Mouse (Mus musculus) ovary, postnatal 14 days (tissue): ENCODE results near the gene Padi3.

ENCODE experiments used
- DNase-seq: peaks from one replicate; pipeline ENCODE4 v3.0.0; 2022; ENCODE audit warnings: low spot score

Gene Padi3

DNA sequence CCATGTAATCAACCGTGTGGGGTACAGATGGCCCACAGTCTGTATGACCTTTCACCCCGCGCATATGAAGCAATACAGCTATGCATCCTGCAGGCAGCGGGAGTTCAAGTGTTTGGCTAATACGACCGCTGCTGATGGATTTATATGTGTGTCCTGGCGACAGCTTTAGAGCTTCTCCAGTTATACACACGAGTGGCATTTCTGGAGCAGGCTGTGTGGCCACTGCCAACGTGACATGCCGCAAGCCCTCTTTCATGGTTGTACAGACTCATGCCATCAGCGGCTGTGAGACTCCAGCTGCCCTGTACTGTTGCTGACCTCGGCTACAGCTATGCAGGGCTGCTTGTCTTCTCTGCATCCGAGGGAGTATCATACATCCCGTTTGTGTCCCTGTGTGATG is 29.9 kb downstream of the Padi3 start:
- DNase-seq: no peak

DNA sequence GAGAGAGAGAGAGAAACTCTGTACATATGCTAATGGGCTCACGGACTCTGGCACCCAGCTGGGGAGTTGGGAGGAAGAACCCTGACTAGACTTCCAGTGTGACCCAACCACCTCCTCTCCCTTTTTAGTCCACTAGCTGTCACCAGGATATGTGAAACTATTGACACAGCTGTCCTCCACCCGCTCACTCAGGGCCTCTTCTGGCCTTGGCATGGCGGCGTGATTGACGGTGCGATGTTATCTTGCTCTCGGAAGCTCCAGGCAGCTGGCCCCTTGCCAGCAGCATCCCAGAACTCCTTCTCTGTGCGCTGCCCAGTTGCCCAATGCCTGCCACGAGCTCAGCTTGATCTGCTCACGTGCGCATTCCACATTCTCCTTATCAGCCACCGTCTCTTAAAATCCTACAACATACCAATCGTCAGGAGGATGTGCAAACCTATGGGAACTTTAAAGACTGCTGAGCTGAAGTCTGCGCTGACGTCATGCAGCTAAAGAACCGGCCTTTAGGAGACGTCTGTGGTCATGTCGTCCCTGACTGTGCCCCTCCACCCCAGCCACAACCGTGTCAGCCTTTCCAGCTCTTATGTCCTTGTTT is 30.5 kb downstream of the Padi3 start:
- DNase-seq: no peak

DNA sequence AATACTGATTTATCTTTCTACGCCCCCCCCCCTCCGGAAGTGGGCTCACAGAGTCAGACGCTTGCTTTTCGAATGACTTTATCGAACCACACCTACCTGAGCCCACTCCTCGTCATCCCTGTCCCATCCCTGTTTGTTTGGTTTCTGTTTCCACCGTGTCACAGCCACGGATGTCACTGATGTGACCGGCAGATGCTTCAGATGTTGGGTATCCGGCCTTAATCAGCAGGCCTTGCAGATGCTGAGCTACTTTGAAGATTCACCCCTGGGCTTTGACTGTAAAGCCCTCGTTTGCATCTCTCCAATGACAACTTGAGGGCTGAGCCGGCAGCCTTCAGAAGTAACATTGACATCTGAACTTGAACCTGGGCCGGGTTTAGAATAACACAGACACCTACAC is 33.8 kb downstream of the Padi3 start:
- no peak for DNase-seq

DNA sequence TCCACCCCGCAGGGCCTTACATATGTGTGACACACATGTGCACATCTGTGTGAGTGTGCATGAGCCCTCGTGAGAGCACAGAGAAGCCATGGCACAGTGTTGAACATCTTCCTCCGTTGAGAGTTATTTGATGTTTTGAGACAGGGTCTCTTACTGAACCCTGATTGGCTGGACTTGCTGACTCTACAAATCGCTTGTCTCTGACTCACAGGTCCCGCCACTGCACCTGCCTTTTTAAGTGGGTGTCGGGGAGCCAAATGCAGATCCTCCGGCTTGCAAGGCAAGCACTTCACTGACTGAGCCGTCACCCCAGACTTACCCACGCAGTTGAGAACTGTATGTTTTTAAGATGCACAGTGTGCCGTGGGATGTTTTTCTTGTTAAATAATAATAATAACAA is 34.6 kb downstream of the Padi3 start:
- no peak for DNase-seq

DNA sequence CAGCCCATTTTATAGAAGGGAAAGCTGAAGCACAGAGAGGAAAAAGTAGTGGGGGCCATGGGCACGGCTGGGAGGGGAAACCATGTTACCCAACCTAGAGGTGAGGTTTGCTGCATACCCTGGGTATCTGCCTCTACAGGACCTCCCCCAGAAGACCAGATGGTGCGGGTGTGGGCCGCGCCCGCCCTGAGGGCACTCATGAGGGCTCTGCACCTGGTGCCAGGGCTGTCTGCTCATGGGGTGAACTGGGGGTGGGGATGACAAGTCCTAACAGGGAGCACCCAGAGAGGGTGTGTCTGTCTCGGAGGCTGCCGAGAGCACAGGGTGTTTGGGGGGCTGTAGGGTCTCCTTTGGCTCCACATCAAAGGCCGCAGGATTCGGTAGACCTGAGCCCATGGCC is 35.6 kb downstream of the Padi3 start:
- DNase-seq: no peak

DNA sequence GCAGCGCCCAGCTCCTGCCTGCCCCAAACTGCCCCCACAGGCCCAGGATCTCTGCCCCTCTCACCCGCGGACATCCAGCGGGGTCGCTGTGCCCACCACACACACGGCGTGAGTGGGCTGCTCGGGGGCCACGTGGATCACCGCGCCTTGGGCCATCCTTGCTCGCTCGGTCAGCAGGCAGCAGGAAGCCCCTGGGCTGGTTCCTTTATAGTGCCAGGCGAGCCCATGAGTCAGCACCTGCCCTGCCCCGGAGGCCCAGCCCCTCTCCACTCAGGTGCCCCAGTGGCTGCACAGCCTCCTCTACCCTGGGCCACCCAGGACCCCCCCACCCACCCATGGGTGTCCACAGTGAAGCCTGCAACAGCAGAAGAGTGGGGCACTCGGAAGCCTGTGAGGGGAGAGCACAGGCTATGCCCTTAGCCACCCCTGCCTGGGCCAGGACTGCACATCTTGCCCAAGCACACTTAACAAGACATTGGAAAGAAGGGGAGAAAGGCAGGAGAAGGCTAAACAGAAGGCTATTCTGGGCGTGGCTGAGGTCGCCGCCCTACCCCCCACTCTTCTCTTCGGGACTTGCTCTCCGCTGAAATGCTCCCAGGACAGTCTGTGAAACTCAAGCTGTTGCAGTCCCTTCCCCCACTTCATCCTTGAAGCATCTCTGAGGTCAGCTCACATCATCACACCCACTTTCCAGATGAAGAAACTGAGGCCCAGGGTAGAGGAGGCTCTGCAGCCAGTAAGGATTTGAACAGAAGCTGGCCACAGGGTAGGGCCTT is 36.2 kb downstream of the Padi3 start, which contains the start of gene Padi4:
Gene Padi4, minus strand, starts transcription at position 212 of the 776 bp plus-strand sequence.
- no peak for DNase-seq

DNA sequence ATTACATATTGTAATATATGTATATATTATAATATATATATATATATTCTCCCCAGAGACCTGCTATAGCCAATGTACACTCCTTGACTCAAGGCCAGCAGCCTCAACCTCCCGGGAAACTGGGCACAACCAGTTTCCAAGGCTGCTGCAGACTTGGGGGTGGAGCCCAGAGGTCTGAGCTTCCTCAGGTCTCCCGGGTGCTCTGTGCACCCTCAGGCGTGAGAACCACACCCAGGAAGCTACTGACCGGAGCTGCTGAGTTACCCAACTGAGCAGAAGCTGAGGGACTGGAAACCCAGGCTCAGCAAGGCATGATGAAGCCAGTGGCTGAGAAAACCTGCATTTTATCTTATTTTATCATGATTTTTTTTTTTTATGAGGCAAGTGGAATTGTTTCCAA is 39.4 kb downstream of the Padi3 start:
- DNase-seq: no peak

DNA sequence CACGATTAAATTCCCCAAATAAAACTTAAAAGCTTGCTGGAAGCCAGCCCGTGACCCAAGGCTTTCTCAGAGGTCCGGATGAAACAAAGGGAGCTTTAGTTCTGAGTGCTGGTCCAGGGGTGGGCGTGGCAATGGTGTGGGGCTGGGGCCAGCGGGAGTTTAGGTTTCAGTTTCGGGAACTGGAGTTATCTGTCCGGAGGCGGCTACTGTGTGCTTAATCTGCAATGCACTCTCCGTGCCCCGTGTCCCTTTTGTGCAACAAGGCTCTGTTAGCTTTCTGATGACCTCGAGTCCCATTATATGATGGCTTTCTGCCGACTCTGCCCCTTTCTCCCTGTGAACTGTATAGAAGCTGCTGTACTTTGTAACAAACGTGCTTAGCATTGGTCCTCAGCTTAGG is 40.0 kb downstream of the Padi3 start:
- no peak for DNase-seq

DNA sequence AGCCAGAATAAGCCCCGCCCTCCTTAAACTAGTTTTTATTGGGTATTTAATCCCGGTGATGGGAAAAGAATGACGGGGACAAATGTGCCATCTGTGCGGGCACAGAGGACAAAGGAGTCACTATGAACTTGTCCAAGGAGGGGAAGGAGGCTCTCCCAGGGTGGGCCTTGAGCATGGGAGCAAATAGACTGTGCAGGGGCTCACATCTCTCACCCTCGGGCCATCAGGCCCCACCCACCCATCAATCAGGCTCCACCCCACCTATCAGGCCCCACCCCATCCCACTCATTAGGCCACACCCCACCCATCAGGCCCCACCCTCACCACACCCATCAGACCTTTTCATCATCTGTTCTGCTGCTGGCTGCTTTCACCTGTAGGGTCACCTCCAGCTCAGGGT is 41.5 kb downstream of the Padi3 start:
- DNase-seq: no peak

DNA sequence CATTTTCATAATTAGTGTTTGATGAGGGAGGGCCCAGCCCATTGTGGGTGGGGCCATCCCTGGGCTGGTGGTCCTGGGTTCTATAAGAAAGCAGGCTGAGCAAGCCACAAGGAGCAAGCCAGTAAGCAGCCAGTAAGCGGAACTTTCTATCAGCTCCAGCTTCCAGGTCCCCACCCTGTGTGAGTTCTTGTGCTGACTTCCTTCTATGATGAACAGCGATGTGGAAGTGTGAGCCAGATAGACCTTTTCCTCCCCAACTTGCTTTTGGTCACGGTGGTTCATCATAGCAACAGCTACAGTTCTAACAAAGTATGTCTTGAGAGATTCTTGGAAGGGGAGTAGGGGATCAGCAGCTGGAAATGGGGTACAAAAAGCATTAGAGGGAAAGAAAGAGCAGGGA is 44.5 kb downstream of the Padi3 start:
- DNase-seq: no peak

DNA sequence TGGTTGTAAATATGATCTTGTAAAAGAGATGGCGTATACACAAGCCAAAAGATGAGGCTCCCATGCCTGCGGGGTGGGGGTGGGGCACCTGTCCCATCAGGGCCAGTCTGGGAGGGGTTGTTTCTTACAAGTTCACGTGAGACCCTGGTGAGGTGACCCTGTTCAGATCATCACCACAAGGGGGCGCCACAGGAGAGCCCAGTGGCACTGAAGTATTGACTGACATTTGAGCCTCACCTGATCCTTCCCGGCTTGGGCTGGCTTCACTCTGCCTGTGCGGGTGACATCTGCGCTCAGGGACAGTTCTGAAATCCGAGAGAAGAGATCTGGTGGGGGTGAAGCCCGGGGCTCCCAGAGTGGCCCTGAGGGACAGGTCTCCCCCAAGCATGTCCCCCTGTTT is 47.3 kb downstream of the Padi3 start:
- DNase-seq: peak; percentile 45

DNA sequence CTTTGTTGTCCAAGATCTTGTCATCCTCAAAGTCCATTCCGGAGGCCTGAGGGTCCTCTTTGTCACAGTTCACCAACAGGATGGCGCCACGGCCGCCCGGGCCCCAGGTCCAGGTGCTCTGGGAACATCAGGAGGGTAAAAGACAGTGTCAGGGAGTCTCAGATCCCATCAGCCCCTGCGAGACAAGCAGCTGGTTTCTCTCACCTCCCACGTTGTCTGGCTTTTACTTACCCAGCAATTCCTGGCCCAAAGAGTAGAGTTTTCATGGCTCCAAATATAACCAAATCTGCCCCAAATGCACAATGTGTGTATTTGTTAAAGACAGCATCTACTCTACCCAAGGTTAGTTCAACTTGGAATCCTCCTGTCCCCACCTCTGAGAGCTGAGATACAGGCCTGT is 48.8 kb downstream of the Padi3 start:
- no peak for DNase-seq

DNA sequence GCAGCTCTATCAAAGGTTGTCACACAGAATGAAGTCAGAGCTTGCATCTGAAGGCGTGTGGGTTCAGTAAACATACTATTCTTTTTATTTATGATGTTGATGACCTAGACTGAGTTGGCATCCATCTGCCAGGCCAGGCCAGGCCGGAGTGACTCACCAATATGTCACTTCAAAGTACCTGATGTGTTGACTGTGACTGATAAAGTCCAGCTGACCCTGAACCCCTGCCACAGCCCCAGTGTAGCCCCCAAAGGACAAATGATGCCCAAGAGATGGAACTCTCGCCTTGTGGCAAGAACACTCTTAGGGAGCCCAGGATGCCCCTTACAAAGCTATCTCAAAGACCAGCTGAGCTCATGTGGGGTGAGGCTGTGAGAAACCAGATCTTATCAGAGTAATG is 54.6 kb downstream of the Padi3 start:
- DNase-seq: no peak

DNA sequence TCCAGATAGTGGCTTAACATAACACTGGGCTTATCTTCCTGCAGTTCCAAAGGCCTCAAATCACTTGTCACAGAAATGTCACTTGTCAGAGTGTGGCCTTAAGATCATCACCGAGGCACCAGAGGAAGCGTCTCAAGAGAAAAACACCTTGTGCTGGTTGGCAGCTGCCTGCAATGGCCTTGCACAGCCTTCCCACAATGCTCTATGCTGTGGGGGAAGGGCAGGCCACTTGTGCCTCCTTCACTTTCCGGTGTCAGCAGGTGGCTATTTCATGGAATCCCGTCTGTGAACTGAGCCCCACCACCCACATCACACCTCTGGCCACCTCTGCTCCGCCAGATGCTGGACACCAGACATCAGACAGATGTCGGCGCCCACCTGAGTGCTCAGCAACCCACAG is 57.1 kb downstream of the Padi3 start:
- DNase-seq: no peak

DNA sequence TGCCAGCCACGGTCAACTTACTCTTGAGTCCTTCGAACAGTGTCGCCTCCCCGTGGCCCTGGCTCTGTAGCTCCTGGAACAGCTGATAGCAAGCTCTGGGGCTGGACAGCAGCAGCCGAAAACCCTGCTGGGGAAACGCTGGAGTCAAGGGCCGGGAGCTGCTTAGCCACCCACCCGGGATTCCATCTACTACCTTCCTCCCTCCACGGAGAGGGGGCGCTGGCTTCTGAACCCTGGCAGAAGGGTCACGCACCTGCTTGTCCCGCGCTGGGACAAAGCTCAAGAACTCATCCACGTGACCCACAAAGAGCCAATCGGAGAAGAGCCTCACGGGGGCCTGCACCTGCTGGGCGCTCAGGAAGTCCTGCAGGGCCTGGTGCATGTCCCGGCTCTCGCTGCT is 60.1 kb downstream of the Padi3 start:
- DNase-seq: no peak

DNA sequence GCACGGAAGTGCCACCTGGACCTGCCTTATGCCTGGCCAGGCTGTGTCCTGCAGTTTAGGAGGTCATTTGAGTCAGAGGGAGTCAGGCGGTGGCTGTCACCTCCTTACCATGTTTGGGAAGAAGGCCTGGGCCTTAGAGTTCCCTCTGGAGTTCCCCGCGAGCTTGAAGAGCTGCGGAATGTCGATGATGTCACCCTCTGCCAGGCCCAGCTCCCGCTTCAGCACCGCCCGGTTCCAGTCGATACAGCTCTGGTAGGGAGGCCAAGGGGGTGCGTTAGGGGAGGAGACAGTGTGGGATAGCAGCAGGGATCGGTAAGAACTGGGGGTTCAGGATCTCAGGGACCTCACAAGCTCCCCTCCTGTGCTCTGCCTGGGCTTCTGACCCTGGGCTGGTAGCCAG is 62.5 kb downstream of the Padi3 start:
- DNase-seq: no peak

DNA sequence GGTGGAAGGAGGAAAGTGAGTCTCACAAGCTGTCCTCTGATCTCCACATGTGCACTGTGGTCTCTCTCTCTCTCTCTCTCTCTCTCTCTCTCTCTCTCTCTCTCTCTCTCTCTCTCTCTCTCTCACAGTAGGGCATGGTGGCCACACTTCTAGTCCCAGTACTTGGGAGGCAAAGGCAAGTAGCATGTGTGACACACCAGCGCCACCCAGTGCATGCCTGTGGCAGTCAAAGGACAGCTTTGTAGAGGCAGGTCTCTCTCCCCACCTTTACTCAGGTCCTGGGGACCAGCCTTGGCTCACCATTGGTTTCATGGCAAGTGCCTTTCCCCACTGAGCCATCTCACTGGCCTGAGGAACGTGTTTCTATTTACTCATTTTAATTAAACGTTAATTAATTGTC is 65.8 kb downstream of the Padi3 start:
- DNase-seq: no peak

DNA sequence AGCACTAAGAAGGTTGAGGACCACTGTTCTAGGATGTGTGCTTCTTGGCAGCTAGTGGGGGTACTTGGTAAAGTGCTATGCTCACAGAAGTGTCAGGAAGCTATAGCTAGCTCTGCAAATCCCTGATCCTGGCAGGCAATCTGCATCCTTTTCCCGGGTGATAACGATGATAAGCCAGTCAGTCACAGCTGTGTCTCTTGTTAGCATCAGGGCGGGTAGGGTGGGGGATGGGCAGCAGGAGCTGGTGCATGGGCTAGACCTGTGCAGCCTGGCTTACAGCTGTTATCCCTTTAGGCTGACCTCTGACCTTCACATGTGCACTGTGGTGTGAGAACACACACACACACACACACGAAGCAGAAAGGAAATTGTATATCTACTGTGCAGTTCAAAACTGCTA is 67.4 kb downstream of the Padi3 start:
- DNase-seq: no peak

DNA sequence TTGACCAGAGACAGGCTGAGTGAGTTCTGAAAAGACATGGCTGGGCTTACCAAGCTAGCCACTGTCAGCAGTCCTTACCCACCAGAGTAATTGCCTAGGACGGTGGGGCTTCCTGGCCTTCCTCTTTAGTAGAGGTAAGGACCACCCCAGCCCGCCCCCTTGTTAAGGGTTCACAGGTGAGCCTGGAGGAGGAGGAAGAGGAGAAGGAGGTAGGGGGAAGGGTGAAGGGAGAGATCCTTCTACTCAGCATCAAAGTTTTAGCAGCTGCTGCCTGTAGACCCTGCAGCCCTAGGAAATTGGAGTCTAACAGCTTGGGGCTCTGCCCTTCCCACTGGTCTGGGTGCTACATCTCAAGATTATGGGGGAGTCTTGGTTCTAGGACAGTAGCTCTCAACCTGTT is 67.9 kb downstream of the Padi3 start, which contains the start of gene Padi6:
Gene Padi6, minus strand, starts transcription at position 101 of the 400 bp plus-strand sequence.
- DNase-seq: no peak

DNA sequence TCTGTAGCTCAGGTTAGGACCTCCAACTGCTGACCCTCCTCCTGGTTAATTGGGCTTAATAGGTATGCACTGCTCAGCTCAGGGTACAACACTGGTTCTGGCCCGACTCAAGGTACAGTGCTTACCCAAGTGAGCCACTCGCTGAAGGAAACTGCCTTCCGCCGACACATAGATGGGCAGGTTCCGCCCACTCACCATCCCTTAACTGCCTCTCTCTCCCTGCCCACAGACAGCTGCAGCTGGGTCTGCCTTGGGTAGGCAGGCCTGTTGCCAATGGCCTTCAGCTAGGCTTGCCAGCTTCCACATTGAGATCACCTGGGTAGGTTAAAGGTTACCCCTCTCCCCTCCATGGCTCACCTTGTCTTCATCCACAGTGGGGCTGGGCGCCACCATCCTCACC is 69.0 kb downstream of the Padi3 start:
- no peak for DNase-seq

DNA sequence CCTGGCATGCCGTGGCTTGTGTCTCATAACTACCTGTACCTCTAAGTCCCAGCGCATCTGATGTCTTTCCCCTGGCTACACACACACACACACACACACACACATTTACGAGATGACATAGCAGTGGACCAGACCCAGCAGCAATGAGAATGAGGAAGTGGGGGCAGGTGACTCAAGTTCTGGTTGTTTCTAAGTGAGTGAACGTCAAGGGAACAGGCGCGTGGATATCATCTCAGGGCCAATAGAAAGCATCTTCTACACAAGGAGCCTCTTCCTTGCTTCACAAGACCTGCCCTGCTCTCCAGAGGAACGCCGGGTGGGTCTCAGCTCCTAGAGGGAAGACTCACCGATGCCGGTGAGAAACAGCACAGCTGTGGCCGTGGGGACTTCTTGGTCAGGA is 69.8 kb downstream of the Padi3 start:
- no peak for DNase-seq
